Mouse (Mus musculus): ENCODE data around the gene Il1f5. TPM values are rescaled to one million over a fixed set of nuclear protein-coding genes. Genes with fewer than 3 reads are reported as not detected.

The Il1f5 gene
- polyA plus RNA-seq, 1 experiment from 2014 or later: not detected

DNA sequence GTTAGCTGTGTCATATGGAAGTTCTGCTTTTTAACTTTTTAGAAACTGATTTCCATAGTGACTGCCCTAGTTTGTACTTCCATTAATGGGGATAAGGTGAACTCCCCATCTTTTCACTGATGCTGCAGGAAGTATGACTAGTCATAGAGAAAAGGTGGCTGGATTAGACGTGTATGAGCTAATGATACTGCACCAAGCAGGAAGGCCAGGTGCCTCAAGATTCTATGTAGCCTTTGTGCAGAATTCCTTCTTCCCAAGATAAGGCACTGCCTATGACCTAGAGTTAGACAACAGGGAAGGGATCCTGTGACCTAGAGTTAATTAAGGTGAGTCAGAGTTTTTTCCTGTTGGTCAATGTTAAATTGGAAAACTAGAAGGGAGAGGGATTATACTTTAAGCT is 40.2 kb downstream of the Il1f5 start:
- H3K27ac ChIP-seq (ENCODE audit: low read depth, low read length): no peak overlapping the region
- no peaks in the 10 kb centered on the region for H3K4me1 ChIP-seq (replicated peaks; ENCODE audit: control insufficient read depth, insufficient read depth, low read length)
- no peak overlapping the region for H3K4me2 ChIP-seq
- 71% methylated on average over 1 of the region's 1 CpGs for WGBS
- DNase-seq (ENCODE audit: low spot score) (no peak), ATAC-seq (replicated peaks; ENCODE audit: low FRiP score) (no peak)
- no peaks in the 10 kb centered on the region for H3K9me3 ChIP-seq (ENCODE audit: control insufficient read depth, low read length)
- no peak overlapping the region for H3K9ac ChIP-seq (ENCODE audit: low read depth, low read length)
- H3K36me3 ChIP-seq (ENCODE audit: control insufficient read depth, insufficient read depth, low read length): no peaks in the 10 kb centered on the region
- H3K4me3 ChIP-seq (ENCODE audit: low read depth, low read length): no peak overlapping the region
- no peaks in the 10 kb centered on the region for H3K27me3 ChIP-seq (replicated peaks; ENCODE audit: control insufficient read depth, insufficient read depth, low read length)

DNA sequence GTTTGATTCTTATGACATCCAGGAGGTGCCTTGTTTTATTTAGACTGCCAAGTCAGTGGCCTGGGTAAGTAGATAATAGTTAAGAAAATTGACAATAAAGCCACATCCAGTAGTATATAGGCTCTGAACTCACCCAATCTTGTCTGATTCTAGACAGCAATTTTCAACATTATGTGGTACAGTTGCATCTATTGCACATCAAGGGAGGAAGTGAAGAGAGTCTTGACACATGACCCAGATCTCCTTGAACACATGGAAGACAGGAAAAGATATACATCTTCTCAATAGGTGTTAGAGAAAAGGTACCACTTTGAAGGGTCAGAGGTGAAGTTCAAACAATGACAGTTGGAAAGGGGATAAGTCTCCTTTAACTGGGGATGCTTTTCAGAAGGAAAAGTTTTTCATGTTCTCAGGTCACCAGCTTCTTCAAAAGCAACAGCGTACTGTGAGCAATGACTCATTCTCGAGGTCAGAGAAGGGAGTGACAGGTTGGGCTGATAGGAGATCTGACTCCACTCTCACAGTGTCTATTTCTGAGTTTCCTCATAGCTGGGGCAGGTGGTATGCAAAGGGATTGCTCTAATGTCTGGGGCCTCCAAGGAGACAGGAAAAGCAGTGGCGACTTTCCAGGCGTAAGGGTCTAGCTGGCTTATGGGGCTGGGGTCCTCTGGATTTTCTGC is 41.3 kb downstream of the Il1f5 start:
- no peaks in the 10 kb centered on the region for H3K4me1 ChIP-seq (replicated peaks; ENCODE audit: control insufficient read depth, insufficient read depth, low read length)
- no peak overlapping the region for H3K4me2 ChIP-seq
- H3K9me3 ChIP-seq (ENCODE audit: control insufficient read depth, low read length): no peaks in the 10 kb centered on the region
- H3K27me3 ChIP-seq (replicated peaks; ENCODE audit: control insufficient read depth, insufficient read depth, low read length): no peaks in the 10 kb centered on the region
- no peak for DNase-seq (ENCODE audit: low spot score)
- WGBS: 53% methylated on average over 4 of the region's 4 CpGs
- H3K36me3 ChIP-seq (ENCODE audit: control insufficient read depth, insufficient read depth, low read length): no peaks in the 10 kb centered on the region
- no peak overlapping the region for H3K27ac ChIP-seq (ENCODE audit: low read depth, low read length)
- no peak for ATAC-seq (replicated peaks; ENCODE audit: low FRiP score)
- H3K9ac ChIP-seq (ENCODE audit: low read depth, low read length): no peak overlapping the region
- H3K4me3 ChIP-seq (ENCODE audit: low read depth, low read length): no peak overlapping the region

Other genes with a start within 250 kb of the Il1f5 start
- 1.1 and 1.4 TPM in 2 replicates for gene Hnmt, start 227.6 kb upstream of the Il1f5 start, polyA plus RNA-seq (2014; fragmentation: Nextera tagmentation; extraction: Ambion mirVana)
- gene Tbpl2, start 180.4 kb upstream of the Il1f5 start, polyA plus RNA-seq (2014; fragmentation: Nextera tagmentation; extraction: Ambion mirVana): not detected in 2 replicates
- not detected in 2 replicates for gene Il1f8, start 123.8 kb upstream of the Il1f5 start, polyA plus RNA-seq (2014; fragmentation: Nextera tagmentation; extraction: Ambion mirVana)
- not detected in 2 replicates for gene Il1f9, start 90.5 kb upstream of the Il1f5 start, polyA plus RNA-seq (2014; fragmentation: Nextera tagmentation; extraction: Ambion mirVana)
- not detected in 2 replicates for gene Il1f6, start 61.5 kb upstream of the Il1f5 start, polyA plus RNA-seq (2014; fragmentation: Nextera tagmentation; extraction: Ambion mirVana)
- gene Il1f10, start 14.2 kb downstream of the Il1f5 start, polyA plus RNA-seq (2014; fragmentation: Nextera tagmentation; extraction: Ambion mirVana): not detected in 2 replicates
- 0.17 and 0.34 TPM in 2 replicates for gene Il1rn, start 59.9 kb downstream of the Il1f5 start, polyA plus RNA-seq (2014; fragmentation: Nextera tagmentation; extraction: Ambion mirVana)
- gene Psd4, start 90.6 kb downstream of the Il1f5 start, polyA plus RNA-seq (2014; fragmentation: Nextera tagmentation; extraction: Ambion mirVana): 13.1 and 17.3 TPM in 2 replicates
- gene Pax8, start 198.6 kb downstream of the Il1f5 start, polyA plus RNA-seq (2014; fragmentation: Nextera tagmentation; extraction: Ambion mirVana): 0.44 and 0.62 TPM in 2 replicates